Mouse (Mus musculus) liver, embryonic 16.5 days (tissue): ENCODE data around the gene Grm6. TPM values are rescaled to one million over a fixed set of nuclear protein-coding genes. Genes with fewer than 3 reads are reported as not detected.

Experiments used
- ATAC-seq: fragments of 200-750 bp; cut with Nextera tagmentation; 2 replicates; pipeline ENCODE4 v1.8.0; 2017; ENCODE audit warnings: low read depth, mild to moderate bottlenecking, moderate number of reproducible peaks, moderate library complexity
- H3K27ac ChIP-seq: fragments of 300-500 bp; sonication (generic); 2 replicates; pipeline ENCODE4 v1.5.1; 2014; ENCODE audit warnings: mild to moderate bottlenecking, low read length
- H3K27me3 ChIP-seq: fragments of 300-500 bp; sonication (generic); 2 replicates; pipeline ENCODE4 v1.6.1; 2014; ENCODE audit warnings: low read depth, low read length, mixed read lengths; ENCODE audit not compliant: control insufficient read depth, insufficient read depth
- H3K36me3 ChIP-seq: fragments of 300-500 bp; sonication (generic); 2 replicates; pipeline ENCODE4 v1.6.1; 2014; ENCODE audit warnings: mild to moderate bottlenecking; ENCODE audit not compliant: control insufficient read depth, insufficient read depth
- H3K4me1 ChIP-seq: fragments of 300-500 bp; sonication (generic); 2 replicates; pipeline ENCODE4 v1.6.1; 2014; ENCODE audit warnings: low read depth, low read length, mixed read lengths; ENCODE audit not compliant: control insufficient read depth
- H3K4me2 ChIP-seq: fragments of 300-500 bp; sonication (generic); 2 replicates; pipeline ENCODE4 v1.6.1; 2014; ENCODE audit warnings: low read depth, low read length, mixed read lengths
- H3K4me3 ChIP-seq: fragments of 300-500 bp; sonication (generic); 2 replicates; pipeline ENCODE4 v1.5.1; 2014; ENCODE audit warnings: low read depth, mild to moderate bottlenecking, low read length
- H3K9ac ChIP-seq: fragments of 300-500 bp; sonication (generic); 2 replicates; pipeline ENCODE4 v1.6.1; 2014; ENCODE audit warnings: low read depth, low read length
- H3K9me3 ChIP-seq: fragments of 300-500 bp; sonication (generic); replicated peaks from 2 replicates; pipeline ENCODE4 v1.6.1; 2016; ENCODE audit warnings: low read length; ENCODE audit not compliant: control insufficient read depth
- WGBS: fragments of 180-500 bp; shearing (Covaris S2); extraction: QIAGEN DNeasy Blood & Tissue Kit; methylation state at CpG from one replicate; pipeline ENCODE4 v1.1.7; 2014; ENCODE audit not compliant: insufficient replicate concordance; 5-methylcytosine and 5-hydroxymethylcytosine counted together
- polyA plus RNA-seq: library from polyadenylated mRNA; unstranded; fragments of >200 nt; fragmentation: Nextera tagmentation; extraction: Ambion mirVana; gene quantifications from 2 replicates; pipeline ENCODE4 v1.2.1, GENCODE M21; 2015

Gene Grm6
- polyA plus RNA-seq, 1 experiment from 2014 or later: 0.02 TPM

DNA sequence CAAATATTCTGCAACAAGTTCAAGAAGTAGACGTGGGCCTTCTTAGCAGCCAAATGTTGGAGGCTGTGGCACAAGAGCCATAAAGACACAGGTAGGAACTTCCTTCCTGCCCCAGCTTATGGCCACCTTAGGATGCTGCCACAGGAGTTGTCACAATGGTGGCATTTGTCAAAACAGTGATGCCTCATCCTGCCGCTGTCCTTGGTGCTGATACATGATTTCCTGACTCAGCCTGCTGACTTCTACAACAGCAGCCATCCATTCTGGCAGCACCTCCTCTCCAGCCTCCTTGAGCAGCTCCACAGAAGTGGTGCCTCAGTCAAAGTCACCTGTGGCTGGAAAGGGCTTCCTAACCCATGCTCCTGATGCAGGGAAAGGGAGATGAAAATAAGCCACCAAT, 42.0 kb downstream of the Grm6 start:
- Histone ChIP-seq H3K27ac (no peak overlapping the region), H3K27me3 (no peaks in the 10 kb centered on the region), H3K9ac (no peak overlapping the region), H3K36me3 (no peaks in the 10 kb centered on the region), H3K4me3 (no peak overlapping the region), H3K9me3 (no peaks in the 10 kb centered on the region), H3K4me1 (no peaks in the 10 kb centered on the region; the same call in 1 of the 2 replicates), H3K4me2 (no peak overlapping the region)
- WGBS: 25% methylated on average over 2 of the region's 2 CpGs
- ATAC-seq: no peak

- 33% methylated on average over 1 of the region's 1 CpGs for WGBS
- Histone ChIP-seq H3K9me3 (peaks cover 16% of the 10 kb centered on the region), H3K4me2 (no peak overlapping the region), H3K27ac (no peak overlapping the region), H3K4me1 (no peaks in the 10 kb centered on the region), H3K4me3 (no peak overlapping the region), H3K36me3 (peaks cover 19% of the 10 kb centered on the region), H3K27me3 (no peaks in the 10 kb centered on the region), H3K9ac (no peak overlapping the region)
- ATAC-seq: no peak
These were observed 46.9 kb downstream of the Grm6 start for GRCm38 (mm10) chr11:50897359-50897758.

DNA sequence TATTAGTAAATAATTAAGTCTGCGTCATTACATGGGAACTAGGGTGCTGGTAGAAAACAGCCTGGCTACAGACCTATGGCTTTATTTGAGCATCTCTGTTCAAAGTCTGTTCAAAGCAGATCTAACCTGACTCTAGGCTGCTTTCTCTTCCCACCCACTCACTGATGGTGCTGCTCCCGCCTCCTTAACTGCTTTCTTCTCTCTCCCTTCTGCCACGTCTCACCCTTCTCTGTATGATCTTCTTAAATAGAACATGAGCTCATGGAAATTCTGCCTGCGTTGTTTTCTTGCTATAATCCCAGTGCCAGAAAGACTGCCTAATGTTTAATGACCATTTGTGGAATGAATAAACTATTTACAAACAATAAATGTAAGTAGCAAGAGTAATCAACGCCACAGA, 57.7 kb downstream of the Grm6 start:
- no peak overlapping the region for H3K4me2 ChIP-seq
- H3K27me3 ChIP-seq: no peaks in the 10 kb centered on the region
- ATAC-seq: no peak
- H3K27ac ChIP-seq: no peak overlapping the region
- H3K9me3 ChIP-seq: no peaks in the 10 kb centered on the region
- H3K36me3 ChIP-seq: peaks cover 14% of the 10 kb centered on the region
- H3K4me3 ChIP-seq: no peak overlapping the region
- H3K4me1 ChIP-seq: no peaks in the 10 kb centered on the region
- no peak overlapping the region for H3K9ac ChIP-seq
- 75% methylated on average over 5 of the region's 5 CpGs for WGBS

DNA sequence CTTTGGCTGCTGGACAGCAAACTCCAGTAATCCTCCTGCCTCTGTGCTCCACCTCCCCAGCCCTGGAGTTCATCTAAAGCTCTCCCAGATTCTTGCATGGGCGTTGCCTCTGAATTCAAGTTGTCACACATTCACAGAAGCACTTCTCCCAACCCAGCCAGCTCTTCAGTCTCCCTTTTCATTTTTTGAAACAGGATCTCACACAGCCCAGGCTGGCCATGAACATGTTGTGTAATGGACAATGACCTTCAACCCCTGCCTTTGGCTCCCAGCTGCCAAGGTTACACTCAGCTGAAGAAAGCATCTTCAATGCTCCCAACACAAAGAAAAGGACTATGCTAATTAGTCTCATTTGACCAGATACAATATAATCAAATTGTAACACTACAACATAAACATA, 62.8 kb downstream of the Grm6 start:
- H3K27me3 ChIP-seq: no peaks in the 10 kb centered on the region

GRCm38 (mm10) chr11:50914461-50914860, 64.0 kb downstream of the Grm6 start:
- WGBS: 74% methylated on average over 3 of the region's 3 CpGs
- Histone ChIP-seq H3K9ac (no peak overlapping the region), H3K9me3 (no peaks in the 10 kb centered on the region), H3K4me2 (no peak overlapping the region), H3K36me3 (peaks cover 9% of the 10 kb centered on the region), H3K4me1 (no peaks in the 10 kb centered on the region), H3K27ac (no peak overlapping the region), H3K4me3 (no peak overlapping the region), H3K27me3 (no peaks in the 10 kb centered on the region)
- no peak for ATAC-seq

More for the DNA sequence above, 62.8 kb downstream of the Grm6 start:
- H3K36me3 ChIP-seq: peaks cover 10% of the 10 kb centered on the region
- WGBS: 55% methylated on average over 1 of the region's 1 CpGs
- H3K9me3 ChIP-seq: no peaks in the 10 kb centered on the region
- H3K4me1 ChIP-seq: no peaks in the 10 kb centered on the region
- no peak overlapping the region for H3K4me3 ChIP-seq
- no peak for ATAC-seq
- no peak overlapping the region for H3K9ac ChIP-seq
- no peak overlapping the region for H3K27ac ChIP-seq
- no peak overlapping the region for H3K4me2 ChIP-seq

Other genes starting within 250 kb of the Grm6 start
- gene Adamts2, start 248.6 kb upstream of the Grm6 start, polyA plus RNA-seq: 1.3 and 1.6 TPM in 2 replicates
- gene Zfp354c, start 23.0 kb upstream of the Grm6 start, polyA plus RNA-seq: 0.76 and 0.84 TPM in 2 replicates
- 0.08 TPM in 2 replicates for gene Zfp879, start 9.1 kb upstream of the Grm6 start, polyA plus RNA-seq
- 0.28 and 0.29 TPM in 2 replicates for gene Zfp454, start 37.0 kb downstream of the Grm6 start, polyA plus RNA-seq
- gene Zfp2, start 65.5 kb downstream of the Grm6 start, polyA plus RNA-seq: 1.6 and 1.9 TPM in 2 replicates
- gene Zfp354b, start 80.9 kb downstream of the Grm6 start, polyA plus RNA-seq: 0.13 and 0.15 TPM in 2 replicates
- gene 4933414I15Rik, start 93.1 kb downstream of the Grm6 start, polyA plus RNA-seq: not detected in 2 replicates
- gene Prop1, start 103.1 kb downstream of the Grm6 start, polyA plus RNA-seq: not detected in 2 replicates
- not detected in 2 replicates for gene Olfr1378, start 115.8 kb downstream of the Grm6 start, polyA plus RNA-seq
- not detected in 2 replicates for gene Olfr1377, start 131.3 kb downstream of the Grm6 start, polyA plus RNA-seq
- not detected in 2 replicates for gene Olfr51, start 152.9 kb downstream of the Grm6 start, polyA plus RNA-seq
- not detected in 2 replicates for gene Olfr54, start 163.6 kb downstream of the Grm6 start, polyA plus RNA-seq
- gene Olfr1375, start 197.4 kb downstream of the Grm6 start, polyA plus RNA-seq: not detected in 2 replicates
- 1.4 and 1.7 TPM in 2 replicates for gene Zfp354a, start 208.6 kb downstream of the Grm6 start, polyA plus RNA-seq